Mouse (Mus musculus) C2C12 (cell line): Measurements from ENCODE around the gene Zfp13.

Source experiments
- CEBPB ChIP-seq: IDR thresholded peaks from one replicate; pipeline ENCODE4 v1.6.1; 2011; ENCODE audit warnings: low read depth, mild to moderate bottlenecking, control low read depth, moderate library complexity
- CTCF ChIP-seq: IDR thresholded peaks from one replicate; pipeline ENCODE4 v1.5.1; 2011; ENCODE audit not compliant: control insufficient read depth, insufficient read depth, insufficient read length
- FOSL1 ChIP-seq: IDR thresholded peaks from one replicate; pipeline ENCODE4 v1.8.0; 2011; ENCODE audit warnings: mild to moderate bottlenecking, low read length; ENCODE audit not compliant: poor library complexity, insufficient read depth, severe bottlenecking
- MAX ChIP-seq: IDR thresholded peaks from one replicate; pipeline ENCODE4 v1.6.1; 2011; ENCODE audit warnings: mild to moderate bottlenecking, control low read depth
- MYOD1 ChIP-seq: IDR thresholded peaks from one replicate; pipeline ENCODE4 v1.6.1; 2011; ENCODE audit warnings: low read depth; ENCODE audit not compliant: control insufficient read depth, insufficient read length
- MYOG ChIP-seq: IDR thresholded peaks from one replicate; pipeline ENCODE4 v1.6.1; 2011; ENCODE audit not compliant: control insufficient read depth, insufficient read length; ENCODE audit errors: extremely low read depth
- USF1 ChIP-seq: IDR thresholded peaks from one replicate; pipeline ENCODE4 v1.6.1; 2011; ENCODE audit warnings: low read depth, mild to moderate bottlenecking, control low read depth, moderate library complexity

GRCm38 (mm10) chr17:23617087-23617486 lies 17.8 kb upstream of the Zfp13 start:
- TF ChIP-seq USF1 (no peak), MYOG (no peak), CEBPB (no peak), MAX (no peak), CTCF (no peak), MYOD1 (no peak), FOSL1 (no peak)
